Mouse (Mus musculus) heart, embryonic 15.5 days (tissue): ENCODE data around the gene Tdgf1. TPM values are rescaled to one million over a fixed set of nuclear protein-coding genes. Genes with fewer than 3 reads are reported as not detected.

Experiments used
- ATAC-seq: fragments of 200-750 bp; cut with Nextera tagmentation; replicated peaks from 2 replicates; pipeline ENCODE4 v1.8.0; 2017; ENCODE audit warnings: low read depth, moderate TSS enrichment; ENCODE audit not compliant: insufficient number of reproducible peaks, insufficient read depth, low FRiP score
- H3K27ac ChIP-seq: fragments of 300-500 bp; sonication (generic); 2 replicates; pipeline ENCODE4 v1.5.1; 2015; ENCODE audit warnings: mild to moderate bottlenecking, inconsistent platforms
- H3K27me3 ChIP-seq: fragments of 300-500 bp; sonication (generic); 2 replicates; pipeline ENCODE4 v1.6.1; 2015; ENCODE audit warnings: inconsistent platforms
- H3K36me3 ChIP-seq: fragments of 300-500 bp; sonication (generic); 2 replicates; pipeline ENCODE4 v1.6.1; 2015; ENCODE audit warnings: mild to moderate bottlenecking, inconsistent platforms
- H3K4me1 ChIP-seq: fragments of 300-500 bp; sonication (generic); replicated peaks from 2 replicates; pipeline ENCODE4 v1.6.1; 2015; ENCODE audit warnings: inconsistent platforms
- H3K4me2 ChIP-seq: fragments of 300-500 bp; sonication (generic); 2 replicates; pipeline ENCODE4 v1.6.1; 2015; ENCODE audit warnings: inconsistent platforms, mild to moderate bottlenecking, moderate library complexity
- H3K4me3 ChIP-seq: fragments of 300-500 bp; sonication (generic); 2 replicates; pipeline ENCODE4 v1.5.1; 2015; ENCODE audit warnings: mild to moderate bottlenecking, inconsistent platforms
- H3K9ac ChIP-seq: fragments of 300-500 bp; sonication (generic); 2 replicates; pipeline ENCODE4 v1.6.1; 2015; ENCODE audit warnings: mild to moderate bottlenecking, inconsistent platforms
- H3K9me3 ChIP-seq: fragments of 300-500 bp; sonication (generic); replicated peaks from 2 replicates; pipeline ENCODE4 v1.6.1; 2016; ENCODE audit warnings: inconsistent platforms
- WGBS: fragments of 180-500 bp; shearing (Covaris S2); methylation state at CpG from one replicate; pipeline ENCODE4 v1.1.7; 2015; ENCODE audit warnings: mixed read lengths; 5-methylcytosine and 5-hydroxymethylcytosine counted together
- polyA plus RNA-seq: library from polyadenylated mRNA; unstranded; fragments of >200 nt; fragmentation: Nextera tagmentation; extraction: Ambion mirVana; gene quantifications from 2 replicates; pipeline ENCODE4 v1.2.1, GENCODE M21; 2015

Gene Tdgf1
- polyA plus RNA-seq, 1 experiment from 2014 or later, result not detected

DNA sequence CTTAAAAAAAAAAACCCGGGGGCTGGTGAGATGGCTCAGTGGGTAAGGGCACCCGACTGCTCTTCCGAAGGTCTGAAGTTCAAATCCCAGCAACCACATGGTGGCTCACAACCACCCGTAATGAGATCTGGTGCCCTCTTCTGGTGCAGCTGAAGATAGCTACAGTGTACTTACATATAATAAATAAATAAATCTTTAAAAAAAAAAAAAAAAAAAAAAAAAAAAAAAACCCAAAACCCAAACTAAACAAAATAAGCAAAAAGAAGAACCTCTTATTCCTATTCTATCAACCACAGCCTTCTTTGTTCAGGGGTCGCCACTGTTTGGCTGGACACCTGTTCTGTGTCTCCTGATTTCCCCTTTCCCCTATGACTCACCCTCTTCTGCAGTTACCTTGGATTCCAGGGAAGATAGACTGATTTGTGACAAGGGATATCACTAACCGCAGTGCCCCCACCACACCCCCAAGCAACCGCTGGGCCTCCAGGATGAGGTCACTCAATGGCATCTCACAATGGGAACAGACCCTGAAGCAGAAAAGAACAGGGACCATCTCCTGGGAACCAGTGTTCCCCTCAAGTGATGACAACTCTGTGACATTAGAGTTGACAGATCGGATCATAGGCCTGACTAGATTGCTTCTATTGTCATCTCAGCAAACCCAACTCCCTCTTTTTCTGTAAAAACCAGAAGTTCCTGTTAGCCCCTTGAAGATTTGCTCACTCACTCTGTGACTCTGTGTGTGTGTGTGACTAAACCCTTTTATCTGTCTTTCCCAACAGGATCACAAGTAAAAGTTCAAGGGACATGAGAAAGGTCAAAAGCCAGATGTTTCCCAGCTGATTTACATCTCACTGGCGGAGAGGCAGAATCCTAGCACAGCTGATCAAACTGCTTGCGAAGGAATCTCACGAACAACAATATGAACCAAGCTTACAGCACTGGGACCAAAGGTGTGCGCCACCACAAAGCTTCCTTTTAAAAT, 8.2 kb downstream of the Tdgf1 start:
- no peaks in the 10 kb centered on the region for H3K9me3 ChIP-seq
- H3K4me1 ChIP-seq, result no peaks in the 10 kb centered on the region
- H3K9ac ChIP-seq, result no peak overlapping the region
- no peak overlapping the region for H3K4me3 ChIP-seq
- no peaks in the 10 kb centered on the region for H3K27me3 ChIP-seq
- H3K36me3 ChIP-seq, result no peaks in the 10 kb centered on the region
- no peak for ATAC-seq
- no peak overlapping the region for H3K27ac ChIP-seq
- WGBS, result 66% methylated on average over 12 of the region's 12 CpGs
- H3K4me2 ChIP-seq, result no peak overlapping the region

DNA sequence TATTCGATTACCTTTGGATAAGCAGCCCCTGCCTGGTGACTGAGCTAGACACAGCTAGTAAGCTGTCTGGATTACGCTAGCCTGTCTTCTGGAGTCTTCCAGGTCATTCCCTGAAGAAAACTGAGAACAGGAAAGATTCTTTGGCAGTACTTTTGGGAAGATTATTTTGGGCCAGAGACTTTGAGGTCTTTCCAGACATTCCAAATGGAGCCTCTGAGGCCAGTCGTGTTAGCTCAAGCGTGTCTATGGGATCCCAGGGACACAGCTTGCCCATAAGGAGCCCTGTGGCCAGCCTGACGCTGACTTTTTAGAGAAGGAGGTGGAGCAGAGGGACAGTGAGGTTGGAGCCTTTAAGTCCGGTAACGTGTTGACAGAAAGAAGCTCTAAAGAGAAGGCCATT, 10.0 kb downstream of the Tdgf1 start:
- H3K9me3 ChIP-seq, result no peaks in the 10 kb centered on the region
- no peak overlapping the region for H3K27ac ChIP-seq
- H3K36me3 ChIP-seq, result no peaks in the 10 kb centered on the region
- H3K27me3 ChIP-seq, result no peaks in the 10 kb centered on the region
- no peak for ATAC-seq
- WGBS, result 81% methylated on average over 7 of the region's 7 CpGs
- no peak overlapping the region for H3K4me2 ChIP-seq
- H3K9ac ChIP-seq, result no peak overlapping the region
- no peaks in the 10 kb centered on the region for H3K4me1 ChIP-seq
- H3K4me3 ChIP-seq, result no peak overlapping the region

GRCm38 (mm10) chr9:110933850-110934437, 12.0 kb downstream of the Tdgf1 start:
- H3K4me3 ChIP-seq, result no peak overlapping the region
- H3K27ac ChIP-seq, result no peak overlapping the region
- H3K36me3 ChIP-seq, result no peaks in the 10 kb centered on the region
- H3K9me3 ChIP-seq, result no peaks in the 10 kb centered on the region
- H3K27me3 ChIP-seq, result no peaks in the 10 kb centered on the region
- H3K4me2 ChIP-seq, result no peak overlapping the region
- 73% methylated on average over 12 of the region's 12 CpGs for WGBS
- H3K9ac ChIP-seq, result no peak overlapping the region
- no peak for ATAC-seq
- no peaks in the 10 kb centered on the region for H3K4me1 ChIP-seq

DNA sequence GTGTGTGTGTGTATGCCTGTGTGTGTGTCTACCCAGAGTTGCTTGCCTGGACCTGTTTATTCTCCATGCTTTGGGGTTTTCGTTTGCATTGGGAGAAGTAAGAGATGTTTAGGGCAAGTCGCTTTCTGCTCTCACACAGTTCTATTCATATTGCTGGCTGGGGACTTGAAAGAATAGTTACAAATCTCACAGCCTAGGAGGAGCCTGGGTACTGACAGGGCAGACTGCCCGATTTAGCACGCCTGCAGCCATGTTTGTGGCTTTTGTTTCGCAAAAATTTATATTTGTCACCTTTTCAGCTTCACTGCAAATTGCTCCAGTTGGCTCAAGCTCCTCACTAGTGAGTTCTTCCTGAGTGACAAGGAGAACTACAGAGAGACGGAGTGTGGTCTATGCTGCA, 14.4 kb downstream of the Tdgf1 start:
- Histone ChIP-seq H3K9ac (no peak overlapping the region), H3K4me2 (no peak overlapping the region), H3K36me3 (no peaks in the 10 kb centered on the region), H3K27me3 (no peaks in the 10 kb centered on the region), H3K9me3 (no peaks in the 10 kb centered on the region), H3K4me3 (no peak overlapping the region), H3K27ac (no peak overlapping the region), H3K4me1 (no peaks in the 10 kb centered on the region)
- 78% methylated on average over 6 of the region's 6 CpGs for WGBS
- no peak for ATAC-seq

DNA sequence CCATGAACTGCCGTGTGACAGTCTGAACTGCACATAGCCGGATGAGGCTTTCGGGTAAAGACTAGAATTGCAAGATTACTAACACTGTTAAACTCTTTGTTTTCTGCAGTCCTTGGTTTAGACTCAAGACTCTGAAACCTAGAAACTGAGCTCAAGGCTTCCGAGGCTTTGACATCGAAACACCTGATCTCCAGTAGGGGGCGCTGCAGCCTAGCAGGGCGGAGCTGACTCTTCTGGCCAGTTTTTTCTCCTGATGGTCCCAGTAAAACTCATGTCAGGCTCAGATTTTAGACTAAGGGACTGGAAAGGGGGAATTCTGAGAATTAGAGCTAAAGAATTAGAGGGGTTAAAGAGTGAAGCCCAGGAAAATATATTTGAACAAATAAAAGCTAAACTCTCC, 23.2 kb downstream of the Tdgf1 start:
- H3K4me1 ChIP-seq, result no peaks in the 10 kb centered on the region
- H3K9ac ChIP-seq, result no peak overlapping the region
- no peak overlapping the region for H3K4me2 ChIP-seq
- H3K27ac ChIP-seq, result no peak overlapping the region
- no peaks in the 10 kb centered on the region for H3K36me3 ChIP-seq
- no peak for ATAC-seq
- no peaks in the 10 kb centered on the region for H3K27me3 ChIP-seq
- H3K9me3 ChIP-seq, result no peaks in the 10 kb centered on the region
- no peak overlapping the region for H3K4me3 ChIP-seq
- WGBS, result 13% methylated on average over 7 of the region's 7 CpGs

- Histone ChIP-seq H3K9ac (no peak overlapping the region), H3K27ac (no peak overlapping the region), H3K9me3 (no peaks in the 10 kb centered on the region), H3K27me3 (no peaks in the 10 kb centered on the region; the same call in 1 of the 2 replicates), H3K4me3 (no peak overlapping the region), H3K4me2 (no peak overlapping the region), H3K36me3 (no peaks in the 10 kb centered on the region), H3K4me1 (no peaks in the 10 kb centered on the region)
- WGBS, result 66% methylated on average over 15 of the region's 15 CpGs
- no peak for ATAC-seq
These were observed 25.1 kb downstream of the Tdgf1 start for GRCm38 (mm10) chr9:110920665-110921419.

DNA sequence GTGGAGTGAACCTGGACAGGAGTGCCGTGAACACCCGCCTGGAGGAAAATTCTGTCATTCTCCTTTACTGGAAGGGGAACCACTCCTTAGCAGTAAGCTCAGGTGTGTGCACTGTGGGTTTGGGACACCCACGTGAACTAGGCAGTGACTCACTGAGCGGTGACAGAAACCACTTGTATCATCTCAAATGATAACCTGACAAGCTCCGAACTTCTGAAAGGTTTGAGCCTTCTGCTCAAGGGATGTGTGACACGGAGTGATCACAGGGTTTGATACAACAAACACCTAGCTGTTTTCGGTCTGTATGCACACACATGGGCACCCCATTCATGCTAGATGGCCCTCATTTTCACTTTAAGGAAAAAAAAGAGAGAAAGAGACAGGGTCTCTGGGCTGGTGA, 29.2 kb downstream of the Tdgf1 start, which contains the start of gene Fam240a:
Fam240a (minus strand) TSS at position 76 of the 400 bp plus-strand sequence.
- no peak within 1 kb of the TSS for H3K4me3 ChIP-seq
- H3K9ac ChIP-seq, result no peak within 1 kb of the TSS
- no peak within 1 kb of the TSS for H3K27ac ChIP-seq
- H3K9me3 ChIP-seq, result no peaks in the 10 kb centered on the region
- no peak for ATAC-seq
- H3K36me3 ChIP-seq, result no peaks in the 10 kb centered on the region
- WGBS, result 70% methylated on average over 7 of the region's 7 CpGs
- no peaks in the 10 kb centered on the region; the same call in 1 of the 2 replicates for H3K27me3 ChIP-seq
- H3K4me1 ChIP-seq, result no peaks in the 10 kb centered on the region
- no peak within 1 kb of the TSS for H3K4me2 ChIP-seq

GRCm38 (mm10) chr9:110915466-110915865, 30.5 kb downstream of the Tdgf1 start:
- H3K9ac ChIP-seq, result no peak overlapping the region
- no peak overlapping the region for H3K27ac ChIP-seq
- no peaks in the 10 kb centered on the region for H3K9me3 ChIP-seq
- no peaks in the 10 kb centered on the region for H3K36me3 ChIP-seq
- no peaks in the 10 kb centered on the region; the same call in 1 of the 2 replicates for H3K27me3 ChIP-seq
- WGBS, result 58% methylated on average over 8 of the region's 8 CpGs
- H3K4me2 ChIP-seq, result no peak overlapping the region
- H3K4me1 ChIP-seq, result no peaks in the 10 kb centered on the region
- ATAC-seq, result no peak
- no peak overlapping the region for H3K4me3 ChIP-seq

- WGBS, result 44% methylated on average over 21 of the region's 21 CpGs
- Histone ChIP-seq H3K4me1 (no peaks in the 10 kb centered on the region), H3K4me3 (no peak overlapping the region), H3K9me3 (no peaks in the 10 kb centered on the region), H3K27me3 (no peaks in the 10 kb centered on the region; the same call in 1 of the 2 replicates), H3K4me2 (no peak overlapping the region), H3K36me3 (no peaks in the 10 kb centered on the region), H3K9ac (no peak overlapping the region), H3K27ac (no peak overlapping the region)
- ATAC-seq, result no peak
These were observed 31.2 kb downstream of the Tdgf1 start for GRCm38 (mm10) chr9:110914631-110915236.

- ATAC-seq, result no peak
- H3K36me3 ChIP-seq, result no peaks in the 10 kb centered on the region
- no peaks in the 10 kb centered on the region for H3K9me3 ChIP-seq
- H3K4me1 ChIP-seq, result no peaks in the 10 kb centered on the region
- H3K27ac ChIP-seq, result no peak overlapping the region
- H3K9ac ChIP-seq, result no peak overlapping the region
- H3K27me3 ChIP-seq, result no peaks in the 10 kb centered on the region
- no peak overlapping the region for H3K4me2 ChIP-seq
- 70% methylated on average over 6 of the region's 6 CpGs for WGBS
- no peak overlapping the region for H3K4me3 ChIP-seq
These were observed 36.5 kb downstream of the Tdgf1 start for GRCm38 (mm10) chr9:110909371-110909967.
